Mouse (Mus musculus) stomach, postnatal 0 days (tissue): ENCODE measurements around the gene Gli2.

ENCODE experiments used
- CTCF ChIP-seq: IDR thresholded peaks from 2 replicates; pipeline ENCODE4 v1.5.1; 2016; ENCODE audit warnings: antibody characterized with exemption, low read depth, mild to moderate bottlenecking, moderate library complexity
- EP300 ChIP-seq: optimal IDR thresholded peaks from 2 replicates; pipeline ENCODE3; 2016; ENCODE audit warnings: antibody characterized with exemption

GRCm38 (mm10) chr1:118912929-118913328, 140.5 kb downstream of the Gli2 start:
- TF ChIP-seq CTCF (no peak), EP300 (no peak)
